Mouse (Mus musculus) brain, embryonic 14.5 days (tissue): Measurements from ENCODE around the gene Stab1.

Experiments used
- CTCF ChIP-seq: fragments of 200-500 bp; IDR thresholded peaks from 2 replicates; pipeline ENCODE4 v1.5.1; 2012; ENCODE audit warnings: inconsistent platforms, mild to moderate bottlenecking, moderate library complexity, borderline replicate concordance; ENCODE audit not compliant: insufficient read depth, insufficient read length; ENCODE audit errors: extremely low read depth
- POLR2A ChIP-seq: fragments of 200-500 bp; IDR thresholded peaks from 2 replicates; pipeline ENCODE4 v1.6.1; 2012; ENCODE audit warnings: mild to moderate bottlenecking, inconsistent platforms, borderline replicate concordance; ENCODE audit not compliant: poor library complexity, insufficient read depth, insufficient read length, severe bottlenecking; ENCODE audit errors: extremely low read depth

DNA sequence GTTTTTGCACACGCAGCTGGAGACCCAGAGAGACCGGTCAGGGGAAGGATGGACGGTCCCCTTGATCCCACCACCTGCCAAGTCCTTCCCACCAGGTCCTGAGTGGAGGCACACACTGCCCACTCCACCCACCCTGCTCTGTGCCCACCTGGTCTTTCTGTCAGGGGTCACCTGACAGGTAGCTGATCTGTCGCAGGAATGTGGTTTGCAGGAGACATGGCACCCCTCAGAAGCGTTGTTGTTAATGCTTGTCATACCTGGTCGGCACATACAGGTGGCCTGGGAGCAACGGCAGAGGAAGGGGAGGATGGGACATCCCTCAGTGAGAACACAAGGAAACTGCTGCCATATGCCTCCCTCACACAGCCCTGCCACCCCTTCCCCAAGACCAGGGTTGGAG, 7.2 kb downstream of the Stab1 start:
- TF ChIP-seq POLR2A (no peak), CTCF (no peak)
